17 mouse cellular contexts compared by ENCODE assay signal in genomic region chr10:83320870-83321269, GRCm38 (mm10). TPM values are rescaled to one million over a fixed set of nuclear protein-coding genes. Genes with fewer than 3 reads are reported as not detected.
DNase-seq lines count a peak whose midpoint lies in the region; ATAC-seq and TF ChIP-seq lines count a peak whose summit lies in the region.
"Had no signal": no experiment of that assay in that cellular context is flagged by ENCODE, and none has a peak within 500 bp of the region (broad histone marks: within the 10 kb centered on the region; RNA-seq: fewer than 3 reads in every experiment).

No protein-coding gene starts in this region.

- peaks cover 3% of the 10 kb centered on the region for H3K4me1 ChIP-seq in kidney, adult 2 months (ENCODE audit: control insufficient read depth, insufficient read depth, low read length)
- H3K4me1 ChIP-seq: midbrain, embryonic 12.5 days had no signal

- DNase-seq in frontal cortex, postnatal 14 days (ENCODE audit: low spot score in 2 of 2) = no peak
- peak; percentile 55 for DNase-seq in Muller cell, postnatal 12 days (ENCODE audit: inconsistent ontology term)
- DNase-seq in cerebellum, adult 11-12 months = peak; percentile 73
- peak; percentile 57 for DNase-seq in fibroblast of lung, adult 2 months (ENCODE audit: low read depth)
- DNase-seq in lung, postnatal 4 days = no peak
- DNase-seq in kidney, adult 2 months = no peak
- DNase-seq in ovary, postnatal 10 days (ENCODE audit: low spot score) = no peak
- DNase-seq: heart, adult 2 months; heart, postnatal 36 days; kidney, postnatal 36 days; lung, adult 18-20 months; right cerebral cortex, adult 18-20 months; thymus, postnatal 25 days had no signal

- no peak overlapping the region for H3K27ac ChIP-seq in kidney, adult 2 months (ENCODE audit: insufficient read depth, low read depth, low read length)
- H3K27ac ChIP-seq: forebrain, embryonic 15.5 days; heart, adult 2 months; midbrain, embryonic 12.5 days had no signal

- no peak overlapping the region for H3K4me3 ChIP-seq in kidney, adult 2 months (ENCODE audit: insufficient read depth, low read depth, low read length)
- H3K4me3 ChIP-seq: forebrain, embryonic 15.5 days; heart, adult 2 months; midbrain, embryonic 12.5 days had no signal

- H3K36me3 ChIP-seq in kidney, adult 2 months (ENCODE audit: control insufficient read depth, insufficient read depth, low read length) = no peaks in the 10 kb centered on the region
- H3K36me3 ChIP-seq: forebrain, embryonic 15.5 days; midbrain, embryonic 12.5 days had no signal

- 87% methylated on average over 7 of the region's 7 CpGs for WGBS in kidney, adult 2 months

- TF ChIP-seq CTCF in kidney, adult 2 months (conservative IDR thresholded peaks at IDR 0.05; ENCODE audit: insufficient read depth, insufficient read length, low read depth, low read length) = no peak

- 0 out of 2 replicates have a peak, but pooled peaks have one; percentile 31 for ATAC-seq in frontal cortex, adult (ENCODE audit: low TSS enrichment)
- ATAC-seq: forebrain, embryonic 15.5 days; inflammation-experienced regulatory T-cells, adult 6 months had no signal

- TF ChIP-seq POLR2A in kidney, adult 2 months (IDR thresholded peaks at IDR 0.05; ENCODE audit: low read depth, low read length) = no peak

- H3K27me3 ChIP-seq in kidney, adult 2 months (replicated peaks; ENCODE audit: control insufficient read depth, insufficient read depth, low read length) = no peaks in the 10 kb centered on the region
- H3K27me3 ChIP-seq: forebrain, embryonic 15.5 days had no signal

RNA-seq across cellular contexts. Expression of gene Slc41a2, which starts 16.8 kb away (rescaled TPM):
- polyA plus RNA-seq in kidney, adult 2 months (2012; rRNA removed) = 6.4 and 7.1 TPM in 2 replicates

RNA-seq across cellular contexts. Expression of gene D10Wsu102e, which starts 39.2 kb away (rescaled TPM):
- 0.37 and 0.41 TPM in 2 replicates for polyA plus RNA-seq in kidney, adult 2 months (2012; rRNA removed)

Comparison
In these comparisons a context has a peak if more than half of its experiments do, and no peak if none do; other contexts are left out.
1. DNase-seq: peak in Muller cell, postnatal 12 days (single experiment), cerebellum, adult 11-12 months (single experiment) and fibroblast of lung, adult 2 months (single experiment); none in frontal cortex, postnatal 14 days (0 of 2), lung, postnatal 4 days (0 of 2), kidney, adult 2 months (single experiment) and ovary, postnatal 10 days (single experiment).